Mouse (Mus musculus): ENCODE data around the gene Cdkn1b.

The Cdkn1b gene

DNA sequence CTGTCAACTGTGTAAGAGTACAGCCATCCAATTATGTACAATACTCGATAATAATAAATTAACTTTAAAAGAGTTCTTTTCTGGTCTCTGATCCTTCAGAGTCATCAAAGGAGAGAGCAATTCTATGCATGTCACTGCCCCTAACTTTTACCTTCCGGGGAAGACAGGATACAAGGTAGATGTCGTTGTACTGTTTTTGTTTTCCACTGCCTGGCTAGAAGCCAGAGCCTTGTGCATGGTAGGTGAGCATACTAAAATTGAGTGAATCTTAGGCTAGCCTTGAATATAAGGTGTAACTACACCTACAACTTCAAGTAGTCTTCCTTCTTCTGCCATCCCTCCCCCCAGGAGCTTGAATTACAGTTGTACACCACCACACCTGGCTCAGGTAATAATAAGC, 10.9 kb downstream of the Cdkn1b start:
- DNase-seq = no peak

DNA sequence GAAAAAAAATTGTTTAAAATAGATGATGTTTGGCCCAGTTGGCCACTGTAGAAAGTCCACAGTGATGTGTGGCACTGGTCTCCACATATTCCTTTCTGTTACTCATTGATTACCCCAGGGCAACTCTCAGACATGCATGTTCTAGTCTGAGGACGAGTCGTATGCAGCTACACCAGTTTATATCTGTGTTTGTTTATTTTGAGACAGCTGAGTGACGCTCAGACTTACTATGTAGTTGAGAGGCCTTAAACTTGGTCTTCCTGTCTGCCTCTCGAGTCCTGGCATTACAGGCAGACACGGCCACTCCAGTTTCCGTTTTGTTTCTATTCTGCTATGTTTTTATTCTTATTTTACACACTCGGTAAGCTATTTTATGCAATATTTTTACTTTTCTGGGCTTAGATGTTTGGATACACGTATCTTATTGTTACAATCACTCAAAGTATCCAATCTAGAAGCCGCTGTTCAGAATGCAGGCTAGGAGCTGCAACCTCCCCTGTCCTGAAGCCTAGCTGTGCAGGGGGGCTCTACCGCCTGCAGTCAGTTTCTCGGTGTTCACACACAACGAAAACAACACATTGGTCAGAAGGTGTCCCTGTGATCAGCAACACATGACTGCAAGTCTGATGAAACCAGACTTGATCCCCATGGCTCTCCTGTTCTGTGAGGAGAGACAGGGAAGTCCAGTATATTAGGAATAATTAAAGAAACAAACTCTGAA, 12.4 kb downstream of the Cdkn1b start:
- no peak for DNase-seq

DNA sequence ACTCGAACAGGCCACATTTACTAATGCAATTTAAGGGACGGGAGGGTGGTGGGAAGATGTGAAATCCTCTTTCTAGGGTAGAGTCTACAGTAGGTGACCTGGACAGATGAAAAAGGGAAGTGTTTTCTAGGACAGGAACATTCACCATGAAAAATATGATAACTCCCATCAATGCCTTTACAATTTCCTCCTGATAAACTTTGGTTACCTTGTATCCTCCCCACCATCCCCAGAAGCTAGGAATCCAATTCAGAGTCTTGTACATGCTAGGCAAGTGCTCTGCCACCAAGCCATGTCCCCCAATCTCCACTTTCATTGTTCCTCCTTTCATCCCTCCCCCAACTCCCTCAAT, 13.0 kb downstream of the Cdkn1b start:
- DNase-seq = no peak

DNA sequence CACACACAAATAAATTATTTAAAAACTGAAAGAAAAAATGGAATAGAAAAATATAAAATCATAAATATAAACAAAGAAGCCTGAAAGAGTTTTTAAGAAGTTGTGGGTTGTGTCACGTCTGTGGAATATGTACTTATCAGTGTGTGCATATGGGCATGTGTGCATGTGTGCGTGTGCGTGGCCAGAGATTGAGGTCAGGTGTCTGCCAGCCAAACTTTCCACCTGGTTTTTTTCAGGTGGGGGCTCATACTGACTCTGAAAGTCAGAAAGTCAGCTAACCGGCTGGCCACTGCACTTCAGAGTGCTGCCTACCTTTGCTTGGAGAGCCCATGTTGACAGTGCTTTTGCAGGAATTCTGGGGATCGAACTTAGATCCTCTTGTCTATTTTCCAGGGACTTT, 14.1 kb downstream of the Cdkn1b start:
- DNase-seq = no peak

DNA sequence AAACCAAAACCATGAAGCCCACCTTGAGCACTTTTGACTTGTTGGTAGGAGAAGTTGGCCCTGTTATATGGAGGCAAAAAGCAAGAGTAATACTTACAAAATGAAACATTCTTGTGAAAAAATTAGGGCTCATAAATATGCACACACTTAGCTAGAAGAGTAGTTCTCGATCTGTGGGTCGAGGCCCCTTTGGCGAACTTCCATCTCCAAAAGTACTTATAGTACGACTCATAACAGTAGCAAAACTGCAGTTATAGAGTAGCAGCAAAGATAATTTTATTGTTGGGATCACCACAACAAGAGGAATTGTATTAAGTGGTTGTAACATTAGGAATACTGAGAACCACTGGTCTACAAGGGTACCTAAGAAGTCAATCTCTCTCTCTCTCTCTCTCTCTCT, 19.6 kb downstream of the Cdkn1b start:
- no peak for DNase-seq

DNA sequence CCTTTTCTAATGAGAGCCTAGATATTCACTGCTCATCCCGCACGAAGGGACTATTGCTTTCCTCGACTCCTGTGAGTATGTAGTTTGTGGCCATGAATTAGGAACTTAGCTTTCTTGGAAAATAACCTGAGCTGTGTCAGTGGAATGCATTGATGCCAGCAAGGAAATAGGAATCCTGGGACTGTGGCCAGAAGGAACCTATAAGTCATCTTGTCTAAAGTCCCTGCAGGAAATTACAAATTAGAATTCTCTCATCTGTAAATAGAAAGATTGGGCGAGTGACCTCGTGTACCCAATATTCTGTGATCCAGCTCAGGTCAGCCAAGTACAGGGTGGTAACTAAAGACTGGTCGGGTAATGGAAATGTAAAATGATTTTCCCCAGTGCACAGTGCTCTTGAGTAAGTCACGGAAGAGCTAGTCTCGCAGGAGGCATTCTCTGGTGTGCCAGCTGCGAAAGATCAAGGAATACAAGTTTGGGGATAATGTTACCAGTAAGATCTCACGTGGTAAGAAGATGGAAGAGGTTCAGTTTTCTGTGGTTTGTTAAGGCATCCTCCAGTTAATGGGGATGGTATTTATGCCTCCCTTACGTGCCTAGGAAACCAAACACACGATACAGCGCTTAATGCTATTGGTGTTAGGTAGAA, 23.7 kb downstream of the Cdkn1b start:
- no peak for DNase-seq

DNA sequence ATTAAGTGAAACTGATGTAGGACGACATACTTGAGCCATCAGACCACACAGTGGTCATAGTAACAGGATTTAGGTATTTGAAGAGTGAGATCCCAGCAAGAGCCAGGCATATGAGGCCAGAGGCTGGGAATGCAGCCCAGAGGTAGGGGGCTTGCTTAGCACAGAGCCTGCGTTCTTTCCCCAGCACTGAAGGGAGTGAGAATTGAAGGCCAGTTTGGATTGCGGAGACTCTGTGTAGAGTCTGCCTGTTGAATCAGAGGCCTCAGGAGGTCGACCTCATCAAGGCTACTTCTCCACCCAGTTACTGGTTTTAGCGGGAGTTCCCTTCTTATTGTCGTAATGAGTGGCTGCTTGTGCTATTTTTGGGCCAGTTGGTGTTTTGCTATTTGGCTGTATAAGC, 25.9 kb downstream of the Cdkn1b start:
- DNase-seq = no peak

DNA sequence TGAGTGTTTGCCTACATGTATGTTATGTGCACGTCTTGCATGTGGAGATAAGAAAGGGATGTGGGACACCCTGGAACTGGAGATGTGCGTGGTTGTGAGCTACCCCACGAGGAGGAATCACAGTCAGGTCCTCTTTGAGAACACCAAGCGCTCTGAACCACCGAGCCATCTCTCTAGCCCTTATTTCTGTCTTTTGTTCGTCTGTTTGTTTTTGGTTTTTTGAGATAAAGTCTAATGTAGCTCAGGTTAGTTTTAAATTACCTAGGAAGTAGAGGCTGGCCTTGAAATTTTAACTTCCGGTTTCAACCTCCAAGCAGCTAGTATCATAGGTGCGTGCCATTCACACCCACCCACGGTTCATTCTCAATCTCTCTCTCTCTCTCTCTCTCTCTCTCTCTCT, 26.7 kb downstream of the Cdkn1b start:
- DNase-seq = no peak

DNA sequence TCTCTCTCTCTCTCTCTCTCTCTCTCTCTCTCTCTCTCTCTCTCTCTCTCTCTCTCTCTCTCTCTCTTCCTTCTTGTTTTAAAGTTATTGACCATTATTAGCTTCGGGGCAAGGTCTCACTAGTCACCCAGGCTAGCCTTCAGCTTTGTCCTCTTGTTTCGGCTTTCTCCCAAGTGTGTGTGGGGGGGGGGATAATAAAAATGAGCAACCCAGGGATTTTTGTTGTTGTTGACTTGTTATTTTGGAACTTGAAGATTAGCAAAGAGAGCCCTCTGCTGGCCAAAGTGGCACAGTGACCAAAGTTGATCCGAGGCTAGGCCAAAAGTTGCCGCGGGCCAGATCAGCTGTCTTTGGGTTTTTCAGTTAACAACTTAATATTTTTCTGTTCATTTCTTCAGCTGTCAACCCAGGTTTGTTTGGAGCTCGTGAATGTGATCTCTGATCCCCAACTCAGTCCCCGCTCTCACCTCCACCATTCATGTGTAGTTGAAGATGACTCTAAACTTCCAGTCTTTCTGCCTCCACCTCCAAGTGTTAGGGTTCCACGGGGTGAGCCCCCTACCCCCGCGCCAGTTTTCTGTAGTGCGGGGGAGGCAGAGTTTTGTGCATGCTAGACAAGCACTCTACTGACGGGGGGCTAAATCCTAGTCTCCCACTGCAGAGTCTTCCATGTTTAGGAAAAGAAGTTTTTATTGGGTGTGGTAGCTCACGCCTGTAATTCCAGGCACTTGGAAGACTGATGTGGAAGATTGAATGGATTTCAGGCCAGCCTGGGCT, 27.3 kb downstream of the Cdkn1b start:
- peak; percentile 84 for DNase-seq

DNA sequence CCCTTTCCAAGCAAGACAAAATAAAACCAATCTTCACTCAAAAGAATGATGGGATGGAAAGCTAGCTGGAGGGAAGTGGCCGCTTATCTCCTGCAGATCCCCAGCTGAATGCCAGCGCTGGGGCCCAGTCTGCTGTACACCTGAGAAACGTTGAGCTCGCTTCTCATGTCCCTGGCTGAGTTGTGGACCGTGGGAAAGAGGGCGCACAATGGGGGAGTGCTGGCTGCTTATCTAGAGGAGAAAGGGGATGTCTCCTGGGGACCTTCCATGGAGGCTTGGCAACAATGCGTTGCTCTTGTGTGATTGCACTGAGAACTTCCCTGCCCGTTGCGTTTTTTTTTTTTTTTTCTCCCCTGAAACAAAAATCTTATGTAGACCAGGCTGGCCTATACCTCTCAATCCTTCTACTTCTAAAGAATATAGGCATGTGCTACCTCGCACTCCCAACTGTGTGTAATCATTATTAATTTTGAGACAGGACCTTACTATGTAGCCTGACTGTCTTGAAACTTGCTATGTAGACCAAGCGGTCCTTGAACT, 28.4 kb downstream of the Cdkn1b start:
- DNase-seq = no peak

DNA sequence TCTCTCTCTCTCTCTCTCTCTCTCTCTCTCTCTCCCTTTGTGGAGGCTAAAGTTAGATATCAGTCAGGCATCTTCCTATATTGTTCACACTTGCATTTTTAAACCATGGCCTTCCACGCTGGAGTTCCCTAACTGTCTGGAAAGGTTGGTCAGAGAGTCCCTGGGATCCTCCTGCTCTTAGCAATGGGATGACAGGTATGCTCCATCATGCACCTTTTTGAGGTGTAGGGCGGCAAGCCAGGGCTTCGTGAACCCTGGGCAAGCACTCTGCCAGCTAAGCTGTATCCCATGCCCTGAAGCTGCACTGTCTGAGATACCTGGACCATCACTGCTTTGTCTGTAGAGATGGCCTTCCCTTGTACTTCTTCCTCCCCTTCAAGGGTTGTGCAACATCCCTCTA, 29.0 kb downstream of the Cdkn1b start:
- no peak for DNase-seq

DNA sequence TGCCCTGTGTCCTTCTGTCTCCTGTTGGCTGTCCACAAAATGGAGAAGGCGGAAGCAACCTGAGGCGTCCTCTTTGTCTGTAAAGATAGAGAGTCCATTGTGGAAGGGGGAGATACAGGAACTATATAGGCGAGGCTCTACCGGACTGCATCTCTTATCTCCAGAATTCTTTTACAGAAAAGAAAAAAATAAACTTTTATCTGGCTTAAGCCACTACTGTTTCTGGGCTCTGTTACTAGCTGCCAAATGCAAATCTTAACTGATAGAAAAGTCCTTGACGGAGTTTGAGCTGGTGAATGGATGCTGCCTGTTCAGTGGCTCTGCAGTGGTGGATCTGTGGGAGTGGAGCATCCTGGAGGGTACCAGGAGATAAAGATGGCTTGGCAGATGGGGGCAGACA, 31.2 kb downstream of the Cdkn1b start:
- no peak for DNase-seq

DNA sequence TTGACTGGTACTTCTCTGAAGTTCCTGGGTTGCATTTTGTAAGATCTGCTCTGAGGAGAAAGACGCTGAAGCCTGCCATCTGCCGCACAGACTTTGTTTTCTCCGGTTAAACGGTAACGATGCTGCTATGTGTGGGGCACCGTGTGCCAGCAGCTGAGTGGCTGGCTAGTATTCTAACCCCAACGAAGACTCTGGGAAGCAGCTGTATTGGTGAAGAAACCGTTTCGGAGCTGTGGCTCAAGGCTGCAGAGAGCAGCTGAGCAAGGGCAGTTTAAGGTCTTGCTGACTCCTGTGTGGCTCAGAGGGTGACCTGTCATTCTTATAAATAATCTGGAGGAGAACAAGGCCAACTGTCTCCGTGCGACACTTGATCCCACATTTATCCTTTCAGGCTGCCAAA, 33.8 kb downstream of the Cdkn1b start:
- DNase-seq = no peak

DNA sequence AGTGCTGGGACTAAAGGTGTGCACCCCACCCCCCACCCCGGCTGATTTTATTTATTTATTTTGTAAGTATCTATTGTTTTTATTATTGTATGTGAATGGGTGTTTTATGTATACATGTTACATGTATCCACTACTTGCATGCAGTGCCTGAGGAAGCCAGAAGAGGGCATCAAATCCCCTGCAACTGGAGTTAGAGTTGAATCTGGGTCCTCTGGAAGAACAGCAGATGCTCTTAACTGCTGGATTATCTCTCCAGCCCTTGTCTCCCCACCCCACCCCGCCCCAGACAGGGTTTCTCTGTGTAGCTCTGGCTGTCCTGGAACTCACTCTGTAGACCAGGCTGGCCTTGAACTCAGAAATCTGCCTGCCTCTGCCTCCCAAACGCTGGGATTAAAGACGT, 36.2 kb downstream of the Cdkn1b start:
- DNase-seq = no peak

DNA sequence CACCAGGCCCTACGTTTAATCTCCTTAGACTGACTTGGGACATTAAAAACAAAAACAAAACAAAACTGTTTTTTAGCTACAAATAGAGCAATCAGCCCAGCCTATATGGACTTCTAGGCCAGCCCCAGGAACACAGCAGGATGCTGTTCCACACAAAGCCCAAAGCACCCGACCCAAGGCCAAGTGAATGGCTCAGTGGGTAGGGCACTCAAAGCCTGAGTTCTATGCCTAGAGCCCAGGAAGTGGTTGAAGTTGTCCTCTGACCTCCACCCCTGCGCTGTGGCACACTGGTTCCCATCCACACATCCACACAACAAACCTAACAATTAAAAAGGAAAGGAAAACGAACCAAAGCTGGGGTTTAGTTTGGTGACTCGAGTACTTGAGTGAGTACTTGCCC, 41.1 kb downstream of the Cdkn1b start:
- DNase-seq = no peak

DNA sequence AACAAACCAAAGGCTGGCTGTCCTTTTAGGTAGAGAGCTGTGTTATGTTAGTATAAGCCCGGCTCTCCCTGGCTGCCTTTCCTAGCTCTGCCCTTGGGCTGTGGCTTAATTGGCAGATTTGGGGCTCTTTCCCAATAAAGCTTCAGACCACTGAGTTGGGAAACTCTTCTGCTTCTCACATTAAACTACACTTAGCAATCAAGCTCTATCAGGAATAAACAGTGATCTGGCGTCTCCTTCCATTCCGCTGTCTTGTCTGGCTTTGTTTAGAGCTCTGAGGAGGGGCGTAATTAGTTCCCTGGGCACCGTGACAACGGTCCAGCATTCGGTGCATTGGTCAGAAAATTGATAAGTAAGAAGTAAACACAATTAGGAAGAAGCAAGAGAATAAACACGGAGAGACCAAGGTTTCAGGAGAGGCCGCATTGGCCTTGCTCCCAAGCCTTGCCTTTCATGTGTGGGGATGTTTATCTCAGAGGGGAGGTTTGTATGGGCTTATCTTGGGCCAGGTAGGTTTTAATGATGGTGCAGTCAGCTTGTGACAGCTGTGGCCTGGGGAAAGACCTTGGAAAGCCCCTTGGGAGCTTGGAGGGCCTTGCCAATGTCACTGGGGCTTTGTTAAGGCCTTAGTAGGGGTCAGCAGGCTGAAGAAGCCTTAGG, 41.8 kb downstream of the Cdkn1b start:
- no peak for DNase-seq

DNA sequence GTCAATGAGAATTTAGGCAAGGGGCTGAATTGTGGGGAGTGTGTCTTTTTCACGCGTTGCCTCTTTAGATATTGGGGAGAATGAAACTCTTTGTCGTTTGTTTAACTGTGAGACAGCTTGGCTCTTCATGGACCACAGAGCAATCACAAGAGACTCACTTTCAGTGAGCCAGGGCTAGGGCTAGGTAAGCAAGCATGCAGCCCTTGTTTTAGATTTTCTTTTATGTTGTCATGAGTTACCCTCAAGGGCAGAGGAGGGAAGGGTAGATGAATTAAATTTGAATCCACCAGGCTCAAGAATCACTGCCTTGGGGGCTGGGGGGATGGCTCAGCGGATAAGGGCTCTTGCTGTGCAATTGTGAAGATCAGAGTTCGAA, 42.3 kb downstream of the Cdkn1b start:
- DNase-seq = no peak

DNA sequence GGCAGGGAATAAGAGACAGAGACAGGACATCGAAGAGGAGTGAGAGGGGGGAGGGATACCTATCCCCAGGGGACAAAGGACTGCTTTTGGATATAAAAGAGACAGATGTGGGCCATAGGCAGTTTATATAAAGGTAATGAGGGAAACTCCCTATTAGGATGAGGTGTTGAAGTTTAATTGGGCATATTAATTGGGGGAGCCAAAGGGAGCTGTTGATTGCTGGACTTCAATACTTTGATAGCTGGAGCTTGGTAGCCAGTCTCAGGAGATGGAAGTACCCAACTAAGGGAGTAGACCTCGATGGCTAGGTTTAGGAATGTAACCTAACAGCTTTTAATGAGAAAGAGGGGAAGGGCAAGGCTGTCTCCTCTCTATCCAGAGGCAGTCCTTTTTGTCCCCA, 43.7 kb downstream of the Cdkn1b start:
- DNase-seq = no peak

DNA sequence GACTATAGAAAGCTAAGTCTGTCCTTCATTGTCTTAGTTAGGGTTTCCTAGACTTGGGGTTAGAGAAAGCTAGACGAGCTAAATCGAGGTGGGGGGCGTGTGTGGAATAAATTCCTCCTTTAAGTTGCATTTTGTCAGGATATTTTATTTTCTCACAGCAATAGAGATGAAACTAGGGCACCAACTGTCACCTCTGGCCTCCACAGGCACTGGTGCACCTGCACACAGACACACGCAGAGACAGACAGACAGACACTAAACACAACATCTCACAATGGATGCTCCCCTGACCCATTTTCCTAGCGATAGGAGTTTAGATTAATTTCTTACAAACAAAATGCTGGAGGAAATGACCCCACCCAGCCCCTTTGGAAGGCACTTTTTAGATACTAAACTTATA, 46.5 kb downstream of the Cdkn1b start:
- no peak for DNase-seq

DNA sequence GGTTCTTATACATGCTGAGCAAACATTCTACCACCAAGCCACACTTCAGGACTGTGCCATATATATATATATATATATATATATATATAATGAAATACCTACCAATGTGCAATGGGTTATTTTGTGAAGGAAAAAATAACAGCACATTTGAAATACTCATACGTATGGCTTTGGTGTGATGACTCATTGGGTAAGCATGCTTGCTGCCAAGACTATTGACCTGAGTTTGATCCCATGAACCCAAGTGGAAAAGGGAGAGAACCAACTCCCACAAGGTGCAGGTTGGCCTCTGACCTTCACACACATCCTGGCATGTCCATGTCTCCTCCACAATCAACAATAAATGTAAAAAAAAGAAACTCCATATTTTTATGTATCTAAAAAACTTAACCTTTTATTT, 48.1 kb downstream of the Cdkn1b start:
- no peak for DNase-seq

DNA sequence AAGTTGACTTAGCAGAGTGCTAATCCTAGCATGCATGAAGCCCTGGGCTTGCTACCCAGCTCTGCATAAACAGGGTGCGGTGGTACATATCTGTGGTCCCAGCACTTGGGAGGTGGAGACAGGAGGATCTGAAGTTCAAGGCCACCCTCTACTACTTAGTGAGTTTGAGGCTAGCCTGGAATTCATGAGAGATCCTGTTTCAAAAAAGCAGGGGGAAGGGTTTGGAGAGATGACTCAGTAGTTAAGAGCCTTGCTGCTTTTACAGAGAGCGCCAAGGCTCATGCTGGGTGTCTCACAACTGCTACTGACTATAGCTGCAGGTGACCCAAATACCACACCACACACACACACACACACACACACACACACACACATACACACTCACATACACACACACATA, 49.3 kb downstream of the Cdkn1b start:
- DNase-seq = no peak

DNA sequence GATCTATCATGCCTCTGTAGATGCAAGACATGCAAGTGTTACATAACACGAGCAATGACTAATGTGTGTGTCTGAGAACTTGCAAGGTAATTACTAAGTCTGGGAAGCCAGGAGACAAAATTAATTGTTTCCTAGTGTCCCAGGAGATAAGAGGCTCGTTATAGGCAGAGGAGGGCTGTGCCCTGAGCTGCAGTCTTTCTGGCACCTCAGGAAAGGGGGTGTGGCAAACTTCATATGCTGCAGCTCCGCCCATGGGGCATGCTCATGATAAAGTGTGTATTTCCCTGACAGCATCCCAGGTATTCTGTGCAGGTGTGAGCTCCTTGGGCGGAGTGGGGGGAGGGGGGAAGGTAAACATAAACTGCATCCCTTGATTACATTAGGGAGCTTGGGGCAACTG, 51.9 kb downstream of the Cdkn1b start:
- DNase-seq = no peak

Measured in cerebellum, adult 9-10 months (tissue).